Mouse (Mus musculus): Measurements from ENCODE around the gene Hexim2.

Gene Hexim2

GRCm38 (mm10) chr11:103174411-103174832 is 42.2 kb downstream of the Hexim2 start:
- DNase-seq: no peak

GRCm38 (mm10) chr11:103174891-103175391 is 42.7 kb downstream of the Hexim2 start:
- no peak for DNase-seq

DNA sequence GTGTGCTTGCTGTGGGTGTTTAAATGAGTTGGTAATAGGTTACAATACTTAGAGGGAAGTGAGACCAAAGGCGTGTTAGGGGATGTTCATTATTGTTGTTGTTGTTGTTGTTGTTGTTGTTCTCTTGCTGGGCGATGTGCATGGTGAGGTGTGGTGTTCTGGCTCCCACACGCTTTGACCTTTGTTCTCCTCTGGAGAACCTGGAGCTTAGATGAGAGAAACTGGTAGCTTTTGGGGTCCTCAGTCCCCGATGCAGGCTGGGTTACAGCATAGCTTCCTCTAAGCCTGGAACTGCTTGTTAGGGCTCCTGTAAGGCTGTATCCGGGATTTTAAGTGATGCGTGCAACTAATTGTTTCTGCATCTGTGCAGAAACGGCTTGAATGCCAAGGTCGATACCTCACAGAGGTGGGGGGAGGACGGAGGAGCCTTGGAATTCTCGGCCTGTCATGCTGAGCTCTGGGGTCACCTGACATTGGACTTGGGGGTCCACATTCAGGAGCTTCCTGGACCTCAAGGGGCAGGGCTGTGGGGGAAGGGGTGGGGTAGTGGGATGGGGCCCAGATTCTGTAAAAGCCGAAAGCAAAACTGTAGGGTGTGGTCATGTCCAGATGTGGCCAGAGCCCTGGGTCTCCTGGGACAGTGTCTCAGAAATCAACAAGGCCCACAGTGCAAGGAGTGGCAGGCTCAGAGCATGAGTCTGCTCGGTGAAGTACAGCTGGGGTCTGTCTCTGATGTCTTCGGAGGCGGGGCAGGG is 43.6 kb downstream of the Hexim2 start:
- DNase-seq: no peak

GRCm38 (mm10) chr11:103176510-103176909 is 44.3 kb downstream of the Hexim2 start:
- DNase-seq: no peak

GRCm38 (mm10) chr11:103177216-103177615 is 45.0 kb downstream of the Hexim2 start:
- no peak for DNase-seq

GRCm38 (mm10) chr11:103177815-103178485 is 45.7 kb downstream of the Hexim2 start:
- DNase-seq: no peak

- no peak for DNase-seq
Measured at GRCm38 (mm10) chr11:103178748-103179147, 46.5 kb downstream of the Hexim2 start.

- no peak for DNase-seq
Measured at GRCm38 (mm10) chr11:103180426-103180825, 48.2 kb downstream of the Hexim2 start.

DNA sequence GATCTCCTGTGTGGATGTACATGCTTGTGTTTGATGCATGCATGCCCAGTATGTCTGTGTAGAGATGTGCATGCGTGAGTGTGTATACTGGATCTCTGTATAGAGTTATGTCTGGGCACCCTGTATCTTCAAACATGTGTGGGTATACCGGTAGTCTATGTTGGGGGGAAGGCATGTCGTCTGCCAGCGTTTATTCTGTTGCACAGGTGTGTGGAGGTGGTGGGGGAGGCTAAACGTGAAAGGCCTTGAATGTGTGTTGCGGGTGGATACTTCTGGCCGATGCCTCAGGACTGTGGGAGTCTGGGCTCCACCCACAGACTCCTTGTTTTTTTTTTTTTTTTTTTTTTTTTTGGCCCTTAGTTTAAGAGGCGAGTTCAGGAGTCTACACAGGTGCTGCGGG is 49.1 kb downstream of the Hexim2 start:
- no peak for DNase-seq

DNA sequence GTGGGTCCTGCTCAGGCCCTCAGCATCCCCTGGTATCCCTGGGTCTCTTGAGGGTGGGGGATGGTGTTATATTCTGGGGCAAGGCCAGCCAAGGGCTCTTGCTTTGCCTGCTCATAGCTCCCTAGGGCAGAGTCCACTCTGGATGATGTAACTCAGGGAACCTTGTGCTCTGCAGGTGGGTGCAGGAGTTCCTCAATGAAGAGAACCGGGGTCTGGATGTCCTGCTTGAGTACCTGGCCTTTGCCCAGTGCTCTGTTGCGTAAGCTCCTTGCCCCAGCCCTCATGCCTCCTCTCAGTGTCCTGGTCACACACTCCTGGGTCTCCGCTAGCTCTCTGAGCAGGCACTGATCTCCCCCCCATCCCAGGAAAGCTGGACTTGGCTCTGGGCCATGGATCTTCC is 49.7 kb downstream of the Hexim2 start:
- no peak for DNase-seq

GRCm38 (mm10) chr11:103184891-103185290 is 52.7 kb downstream of the Hexim2 start:
- DNase-seq: peak; percentile 68
